ENCODE assay signal across 26 mouse cellular contexts in genomic region chr3:154673326-154673725, GRCm38 (mm10). TPM values are rescaled to one million over a fixed set of nuclear protein-coding genes. Genes with fewer than 3 reads are reported as not detected.
DNase-seq lines count a peak whose midpoint lies in the region; ATAC-seq lines count a peak whose summit lies in the region.
"Had no signal": no experiment of that assay in that cellular context is flagged by ENCODE, and none has a peak within 500 bp of the region (broad histone marks: within the 10 kb centered on the region; RNA-seq: fewer than 3 reads in every experiment).

No protein-coding gene starts in this region.

- H3K27me3 ChIP-seq in forebrain, embryonic 13.5 days: no peaks in the 10 kb centered on the region
- no peaks in the 10 kb centered on the region for H3K27me3 ChIP-seq in forebrain, embryonic 16.5 days (replicated peaks; ENCODE audit: control insufficient read depth, insufficient read depth, low read length)
- no peaks in the 10 kb centered on the region for H3K27me3 ChIP-seq in midbrain, embryonic 13.5 days
- no peaks in the 10 kb centered on the region for H3K27me3 ChIP-seq in midbrain, embryonic 15.5 days (replicated peaks)
- no peaks in the 10 kb centered on the region for H3K27me3 ChIP-seq in forebrain, embryonic 15.5 days
- H3K27me3 ChIP-seq: embryonic facial prominence, embryonic 12.5 days; lung, embryonic 15.5 days had no signal

- H3K27ac ChIP-seq in forebrain, embryonic 13.5 days: no peak overlapping the region
- no peak overlapping the region for H3K27ac ChIP-seq in forebrain, embryonic 16.5 days (ENCODE audit: low read length)
- no peak overlapping the region for H3K27ac ChIP-seq in midbrain, embryonic 13.5 days
- no peak overlapping the region for H3K27ac ChIP-seq in midbrain, embryonic 15.5 days
- H3K27ac ChIP-seq in forebrain, embryonic 15.5 days (replicated peaks): no peak overlapping the region
- H3K27ac ChIP-seq: embryonic facial prominence, embryonic 12.5 days; hindbrain, postnatal 0 days; kidney, postnatal 0 days; liver, embryonic 14.5 days; lung, embryonic 15.5 days had no signal

- H3K4me3 ChIP-seq in forebrain, embryonic 13.5 days: no peak overlapping the region
- no peak overlapping the region for H3K4me3 ChIP-seq in forebrain, embryonic 16.5 days (replicated peaks; ENCODE audit: low read length)
- no peak overlapping the region for H3K4me3 ChIP-seq in midbrain, embryonic 13.5 days (replicated peaks)
- no peak overlapping the region for H3K4me3 ChIP-seq in midbrain, embryonic 15.5 days
- no peak overlapping the region for H3K4me3 ChIP-seq in forebrain, embryonic 15.5 days
- H3K4me3 ChIP-seq: embryonic facial prominence, embryonic 12.5 days; erythroblast, embryonic 14.5 days; lung, embryonic 15.5 days had no signal

- DNase-seq in R1 (ENCODE audit: low read depth, low spot score): peak; percentile 31
- DNase-seq in layer of hippocampus, adult 8-10 months (ENCODE audit: low spot score in 2 of 2): no peak
- DNase-seq in kidney, postnatal 10 days: no peak
- DNase-seq: adrenal gland, postnatal 10 days; B cell, adult 2 months; cerebellum, adult 11 months; cerebellum, postnatal 36 days; gastrocnemius, postnatal 10 days; heart, adult 18-20 months; heart, postnatal 4 days; kidney, adult 18-20 months; layer of hippocampus, postnatal 36 days; lung, postnatal 4 days; thymus, postnatal 25 days had no signal

- no peaks in the 10 kb centered on the region for H3K36me3 ChIP-seq in forebrain, embryonic 13.5 days (ENCODE audit: poor library complexity, severe bottlenecking)
- no peaks in the 10 kb centered on the region for H3K36me3 ChIP-seq in forebrain, embryonic 16.5 days (ENCODE audit: control insufficient read depth, insufficient read depth)
- H3K36me3 ChIP-seq in midbrain, embryonic 13.5 days: no peaks in the 10 kb centered on the region
- H3K36me3 ChIP-seq in midbrain, embryonic 15.5 days (replicated peaks): no peaks in the 10 kb centered on the region
- no peaks in the 10 kb centered on the region for H3K36me3 ChIP-seq in forebrain, embryonic 15.5 days
- H3K36me3 ChIP-seq: embryonic facial prominence, embryonic 12.5 days; lung, embryonic 15.5 days had no signal

- no peak overlapping the region for H3K4me2 ChIP-seq in forebrain, embryonic 13.5 days
- H3K4me2 ChIP-seq in forebrain, embryonic 16.5 days (ENCODE audit: low read length): no peak overlapping the region
- H3K4me2 ChIP-seq in midbrain, embryonic 13.5 days (replicated peaks): no peak overlapping the region
- H3K4me2 ChIP-seq in midbrain, embryonic 15.5 days: no peak overlapping the region
- H3K4me2 ChIP-seq in forebrain, embryonic 15.5 days (replicated peaks): no peak overlapping the region
- H3K4me2 ChIP-seq: embryonic facial prominence, embryonic 12.5 days; lung, embryonic 15.5 days had no signal

- peak; percentile 50; the same call in 1 of the 2 replicates for ATAC-seq in forebrain, embryonic 13.5 days
- no peak for ATAC-seq in forebrain, embryonic 16.5 days
- ATAC-seq in midbrain, embryonic 13.5 days: 0 out of 2 replicates have a peak, but pooled peaks have one; percentile 53
- no peak; the same call in 1 of the 2 replicates for ATAC-seq in midbrain, embryonic 15.5 days (replicated peaks)
- ATAC-seq in forebrain, embryonic 15.5 days (replicated peaks): 0 out of 2 replicates have a peak, but pooled peaks have one; percentile 49
- ATAC-seq: hindbrain, postnatal 0 days had no signal

- H3K9ac ChIP-seq in forebrain, embryonic 13.5 days: no peak overlapping the region
- no peak overlapping the region for H3K9ac ChIP-seq in forebrain, embryonic 16.5 days (replicated peaks; ENCODE audit: low read depth, low read length)
- H3K9ac ChIP-seq in midbrain, embryonic 13.5 days (replicated peaks): no peak overlapping the region
- H3K9ac ChIP-seq in midbrain, embryonic 15.5 days: no peak overlapping the region
- no peak overlapping the region for H3K9ac ChIP-seq in forebrain, embryonic 15.5 days (replicated peaks)
- H3K9ac ChIP-seq: embryonic facial prominence, embryonic 12.5 days; liver, embryonic 14.5 days; lung, embryonic 15.5 days had no signal

- 54% methylated on average over 8 of the region's 8 CpGs for WGBS in forebrain, embryonic 13.5 days
- 62% methylated on average over 8 of the region's 8 CpGs for WGBS in forebrain, embryonic 16.5 days
- 60% methylated on average over 8 of the region's 8 CpGs for WGBS in midbrain, embryonic 13.5 days
- WGBS in midbrain, embryonic 15.5 days: 65% methylated on average over 8 of the region's 8 CpGs
- 64% methylated on average over 8 of the region's 8 CpGs for WGBS in forebrain, embryonic 15.5 days

- H3K9me3 ChIP-seq in forebrain, embryonic 13.5 days (replicated peaks): no peaks in the 10 kb centered on the region
- H3K9me3 ChIP-seq in forebrain, embryonic 16.5 days (ENCODE audit: control insufficient read depth, low read length): no peaks in the 10 kb centered on the region
- no peaks in the 10 kb centered on the region for H3K9me3 ChIP-seq in midbrain, embryonic 13.5 days
- no peaks in the 10 kb centered on the region for H3K9me3 ChIP-seq in midbrain, embryonic 15.5 days
- no peaks in the 10 kb centered on the region for H3K9me3 ChIP-seq in forebrain, embryonic 15.5 days
- H3K9me3 ChIP-seq: embryonic facial prominence, embryonic 12.5 days; lung, embryonic 15.5 days had no signal

- H3K4me1 ChIP-seq in forebrain, embryonic 13.5 days: peaks cover 7% of the 10 kb centered on the region; the same call in 1 of the 2 replicates
- H3K4me1 ChIP-seq in forebrain, embryonic 16.5 days (replicated peaks; ENCODE audit: control insufficient read depth, insufficient read depth, low read length): 0 out of 2 replicates have a peak, but pooled peaks cover 3% of the 10 kb centered on the region
- H3K4me1 ChIP-seq in midbrain, embryonic 13.5 days (replicated peaks): 0 out of 2 replicates have a peak, but pooled peaks cover 6% of the 10 kb centered on the region
- H3K4me1 ChIP-seq in midbrain, embryonic 15.5 days: no peaks in the 10 kb centered on the region
- 0 out of 2 replicates have a peak, but pooled peaks cover 2% of the 10 kb centered on the region for H3K4me1 ChIP-seq in forebrain, embryonic 15.5 days
- H3K4me1 ChIP-seq: embryonic facial prominence, embryonic 12.5 days; lung, embryonic 15.5 days had no signal

RNA-seq across cellular contexts. Expression of gene Erich3, which starts 9.7 kb away (rescaled TPM):
- polyA plus RNA-seq in forebrain, embryonic 13.5 days (2015; fragmentation: Nextera tagmentation; extraction: Ambion mirVana): 0.70 and 0.79 TPM in 2 replicates
- polyA plus RNA-seq in forebrain, embryonic 16.5 days (2015; fragmentation: Nextera tagmentation; extraction: Ambion mirVana): 0.72 and 1.4 TPM in 2 replicates
- polyA plus RNA-seq in midbrain, embryonic 13.5 days (2015; fragmentation: Nextera tagmentation; extraction: Ambion mirVana): 2.2 and 2.5 TPM in 2 replicates
- 1.8 and 2.4 TPM in 2 replicates for polyA plus RNA-seq in midbrain, embryonic 15.5 days (2015; fragmentation: Nextera tagmentation; extraction: Ambion mirVana)
- polyA plus RNA-seq in forebrain, embryonic 15.5 days (2015; fragmentation: Nextera tagmentation; extraction: Ambion mirVana): 1.2 and 1.8 TPM in 2 replicates
- total RNA-seq in layer of hippocampus, adult 8-10 months (2022): 1 to 10 TPM; 6.9 to 8.9 (median 7.9) TPM
- total RNA-seq: neutrophil, adult 5-6 weeks had no signal
- polyA plus RNA-seq: erythroblast, embryonic 14.5 days; kidney, postnatal 0 days had no signal

Comparison
In these comparisons a context has a peak if more than half of its experiments do, and no peak if none do; other contexts are left out.
1. ATAC-seq: peak in forebrain, embryonic 13.5 days (single experiment), midbrain, embryonic 13.5 days (single experiment) and forebrain, embryonic 15.5 days (single experiment); none in forebrain, embryonic 16.5 days (single experiment) and midbrain, embryonic 15.5 days (single experiment).